In the genomic region with DNA sequence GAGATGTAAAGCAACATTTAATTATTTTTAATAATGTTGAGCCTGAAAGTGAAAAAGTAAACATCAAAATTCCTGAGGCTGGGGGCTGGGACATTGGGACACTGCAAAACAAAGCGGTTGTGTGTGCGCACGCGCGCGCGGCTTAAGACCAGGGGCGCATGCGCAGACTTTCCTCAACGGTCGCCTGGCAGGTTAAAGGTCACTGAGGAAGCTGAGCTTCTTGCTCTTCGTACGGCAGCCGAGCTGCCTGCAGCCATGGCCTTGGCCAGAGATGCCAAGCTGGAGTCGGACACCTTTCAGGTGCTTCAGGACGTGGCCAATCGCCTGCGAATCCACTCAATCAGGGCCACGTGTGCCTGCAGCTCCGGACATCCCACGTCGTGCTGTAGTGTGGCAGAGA, we compare ENCODE assay signal across 32 mouse cellular contexts. TPM values are rescaled to one million over a fixed set of nuclear protein-coding genes. Genes with fewer than 3 reads are reported as not detected.
DNase-seq lines count a peak whose midpoint lies in the region; ATAC-seq lines count a peak whose summit lies in the region.
"Had no signal": no experiment of that assay in that cellular context is flagged by ENCODE, and none has a peak within 500 bp of the region (broad histone marks: within the 10 kb centered on the region; RNA-seq: fewer than 3 reads in every experiment).

TSS of gene Tktl2 (plus strand) at position 220 of the 400 bp plus-strand sequence.

- H3K9me3 ChIP-seq in megakaryocyte, embryonic 14.5 days, result peaks cover 18% of the 10 kb centered on the region
- H3K9me3 ChIP-seq: embryonic facial prominence, embryonic 12.5 days; embryonic facial prominence, embryonic 15.5 days; hindbrain, embryonic 12.5 days; hindbrain, embryonic 15.5 days had no signal

- no peaks in the 10 kb centered on the region for H3K4me1 ChIP-seq in megakaryocyte, embryonic 14.5 days
- H3K4me1 ChIP-seq: embryonic facial prominence, embryonic 12.5 days; embryonic facial prominence, embryonic 15.5 days; hindbrain, embryonic 12.5 days; hindbrain, embryonic 15.5 days had no signal

- no peaks in the 10 kb centered on the region for H3K27me3 ChIP-seq in megakaryocyte, embryonic 14.5 days (replicated peaks)
- H3K27me3 ChIP-seq: embryonic facial prominence, embryonic 12.5 days; embryonic facial prominence, embryonic 15.5 days; hindbrain, embryonic 12.5 days; hindbrain, embryonic 15.5 days had no signal

- ATAC-seq in megakaryocyte, adult 5-6 weeks (ENCODE audit: poor library complexity, severe bottlenecking), result no peak
- ATAC-seq: activated CD4-positive, CD25-positive, alpha-beta regulatory T cell, adult 4 months; forebrain, embryonic 14.5 days; forebrain, postnatal 0 days; intestine, postnatal 0 days; Patski had no signal

- peak; percentile 39 for DNase-seq in ZHBTc4 (ENCODE audit: low read depth, low spot score)
- peak; percentile 72 for DNase-seq in testis, postnatal 14 days (ENCODE audit: low spot score)
- no peak for DNase-seq in adrenal gland, adult 8-10 months
- DNase-seq in yolk sac, embryonic 10.5 days (ENCODE audit: low spot score), result no peak
- DNase-seq: adrenal gland, postnatal 10 days; cerebellum, adult 11-12 months; cerebellum, adult 9-10 months; cerebellum, postnatal 14 days; forebrain, postnatal 0 days; gastrocnemius, adult 2 months; gastrocnemius, postnatal 14 days; heart, adult 11 months had no signal

- H3K36me3 ChIP-seq in megakaryocyte, embryonic 14.5 days (replicated peaks; ENCODE audit: low read length), result no peaks in the 10 kb centered on the region
- H3K36me3 ChIP-seq: embryonic facial prominence, embryonic 12.5 days; embryonic facial prominence, embryonic 15.5 days; hindbrain, embryonic 12.5 days; hindbrain, embryonic 15.5 days had no signal

- peak within 1 kb of the TSS; percentile 5 for H3K4me3 ChIP-seq in megakaryocyte, embryonic 14.5 days (replicated peaks)
- H3K4me3 ChIP-seq: embryonic facial prominence, embryonic 12.5 days; embryonic facial prominence, embryonic 15.5 days; gastrocnemius, adult 2 months; hindbrain, embryonic 12.5 days; hindbrain, embryonic 15.5 days had no signal

RNA-seq across cellular contexts. Expression of gene Tktl2, which starts in this region (rescaled TPM):
- not detected in 2 replicates for polyA plus RNA-seq in megakaryocyte, embryonic 14.5 days (2012; ENCODE audit: insufficient read depth, low replicate concordance)
- total RNA-seq in megakaryocyte, adult 5-6 weeks (2015), result 0.04 TPM in 1 of 2 replicates, not detected in the other
- total RNA-seq in megakaryocyte, adult 5-6 weeks (2017), result not detected in 2 replicates
- total RNA-seq in adrenal gland, adult 8-10 months (2022), result not detected
- total RNA-seq: adrenal gland, postnatal 10 days; adrenal gland, postnatal 4 days; gastrocnemius, adult 2 months; gastrocnemius, postnatal 14 days; gastrocnemius, postnatal 4 days; heart, adult 8-10 months; heart, postnatal 25 days; hematopoietic stem cell, adult 5-6 weeks had no signal
- polyA plus RNA-seq: activated CD4-positive, CD25-positive, alpha-beta regulatory T cell, adult 4 months; embryonic facial prominence, embryonic 12.5 days; embryonic facial prominence, embryonic 15.5 days; forebrain, embryonic 11.5 days; forebrain, embryonic 14.5 days; heart, embryonic 11.5 days; heart, embryonic 14.5 days; heart, postnatal 0 days; hindbrain, embryonic 12.5 days; intestine, embryonic 14.5 days; intestine, postnatal 0 days; Patski had no signal

Comparison
In these comparisons a context has a peak if more than half of its experiments do, and no peak if none do; other contexts are left out.
1. DNase-seq: peak in ZHBTc4 (single experiment) and testis, postnatal 14 days (single experiment); none in adrenal gland, adult 8-10 months (single experiment) and yolk sac, embryonic 10.5 days (single experiment).